Mouse (Mus musculus) kidney, embryonic 15.5 days (tissue): ENCODE results near the gene Gm6526. TPM values are rescaled to one million over a fixed set of nuclear protein-coding genes. Genes with fewer than 3 reads are reported as not detected.
"Not testable (repeated sequence)": the region's sequence is repeated elsewhere in the genome, so short reads cannot be mapped to it uniquely, and the experiment has no call there.

Experiments
- ATAC-seq: fragments of 200-750 bp; cut with Nextera tagmentation; replicated peaks from 2 replicates; pipeline ENCODE4 v1.8.0; 2017; ENCODE audit warnings: moderate TSS enrichment; ENCODE audit not compliant: low FRiP score
- H3K27ac ChIP-seq: fragments of 300-500 bp; sonication (generic); 2 replicates; pipeline ENCODE4 v1.5.1; 2015; ENCODE audit warnings: mild to moderate bottlenecking, inconsistent platforms
- H3K27me3 ChIP-seq: fragments of 300-500 bp; sonication (generic); 2 replicates; pipeline ENCODE4 v1.6.1; 2015; ENCODE audit warnings: inconsistent platforms
- H3K36me3 ChIP-seq: fragments of 300-500 bp; sonication (generic); 2 replicates; pipeline ENCODE4 v1.6.1; 2015; ENCODE audit warnings: inconsistent platforms
- H3K4me1 ChIP-seq: fragments of 300-500 bp; sonication (generic); 2 replicates; pipeline ENCODE4 v1.6.1; 2015; ENCODE audit warnings: inconsistent platforms
- H3K4me2 ChIP-seq: fragments of 300-500 bp; sonication (generic); 2 replicates; pipeline ENCODE4 v1.6.1; 2015; ENCODE audit warnings: moderate library complexity, mild to moderate bottlenecking, inconsistent platforms
- H3K4me3 ChIP-seq: fragments of 300-500 bp; sonication (generic); replicated peaks from 2 replicates; pipeline ENCODE4 v1.5.1; 2015; ENCODE audit warnings: mild to moderate bottlenecking, inconsistent platforms
- H3K9ac ChIP-seq: fragments of 300-500 bp; sonication (generic); 2 replicates; pipeline ENCODE4 v1.6.1; 2015; ENCODE audit warnings: mild to moderate bottlenecking, inconsistent platforms
- H3K9me3 ChIP-seq: fragments of 300-500 bp; sonication (generic); replicated peaks from 2 replicates; pipeline ENCODE4 v1.6.1; 2016; ENCODE audit warnings: inconsistent platforms
- WGBS: fragments of 180-500 bp; shearing (Covaris S2); methylation state at CpG from one replicate; pipeline ENCODE4 v1.1.7; 2015; ENCODE audit warnings: mixed read lengths; 5-methylcytosine and 5-hydroxymethylcytosine counted together
- polyA plus RNA-seq: library from polyadenylated mRNA; unstranded; fragments of >200 nt; fragmentation: Nextera tagmentation; extraction: Ambion mirVana; gene quantifications from 2 replicates; pipeline ENCODE4 v1.2.1, GENCODE M21; 2015

Gene Gm6526
- not detected in 2 replicates for polyA plus RNA-seq

DNA sequence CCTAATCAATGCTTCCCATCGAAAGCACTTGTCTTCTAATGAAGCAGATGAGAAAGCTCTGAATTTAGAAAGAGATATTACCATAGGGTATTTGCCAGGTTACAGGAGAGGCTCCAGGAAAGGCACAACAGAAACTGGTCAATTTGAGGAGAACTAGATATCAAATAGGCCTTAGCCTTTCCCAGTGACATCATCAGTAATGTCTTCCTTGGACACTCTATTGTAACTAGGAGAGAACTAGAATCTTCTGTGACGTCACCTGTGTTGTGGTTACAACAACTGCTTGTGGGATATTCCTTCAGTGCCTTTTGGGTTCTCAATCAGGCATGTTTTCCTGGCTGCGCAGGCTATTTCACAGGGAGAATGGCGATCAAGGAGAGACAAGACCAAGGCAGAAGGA is at the start of gene Gm6526:
TSS of gene Gm6526 (plus strand) at position 301 of the 400 bp plus-strand sequence.
- not testable (repeated sequence) for H3K36me3 ChIP-seq, H3K27me3 ChIP-seq, H3K27ac ChIP-seq, H3K4me2 ChIP-seq, H3K4me1 ChIP-seq, H3K9me3 ChIP-seq, ATAC-seq, H3K4me3 ChIP-seq, H3K9ac ChIP-seq
- 85% methylated on average over 4 of the region's 4 CpGs for WGBS

DNA sequence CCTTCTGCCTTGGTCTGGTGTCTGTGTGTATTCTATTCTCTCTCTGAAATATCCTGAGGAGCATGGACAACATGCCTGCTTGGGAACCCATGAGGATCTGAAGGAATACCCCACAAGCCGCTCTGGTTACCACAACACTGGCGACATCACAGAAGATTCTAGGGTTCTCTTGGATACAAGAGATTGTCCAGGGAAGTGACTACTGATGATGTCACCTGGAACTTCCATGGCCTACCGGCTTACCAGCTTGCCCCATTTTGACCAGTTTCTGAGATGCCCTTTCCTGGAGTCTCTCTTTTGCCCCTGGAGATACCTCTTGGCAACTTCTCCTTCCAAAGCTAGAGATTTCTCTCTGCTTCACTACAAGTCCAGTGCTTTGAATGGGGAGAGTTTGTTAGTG is 20.3 kb upstream of the Gm6526 start, which contains the start of gene Gm16506:
TSS of gene Gm16506 (minus strand) at position 101 of the 400 bp plus-strand sequence.
- not testable (repeated sequence) for H3K9me3 ChIP-seq, H3K36me3 ChIP-seq, H3K4me3 ChIP-seq, H3K27me3 ChIP-seq, H3K27ac ChIP-seq, H3K9ac ChIP-seq, ATAC-seq, H3K4me1 ChIP-seq, H3K4me2 ChIP-seq
- 95% methylated on average over 1 of the region's 3 CpGs for WGBS

DNA sequence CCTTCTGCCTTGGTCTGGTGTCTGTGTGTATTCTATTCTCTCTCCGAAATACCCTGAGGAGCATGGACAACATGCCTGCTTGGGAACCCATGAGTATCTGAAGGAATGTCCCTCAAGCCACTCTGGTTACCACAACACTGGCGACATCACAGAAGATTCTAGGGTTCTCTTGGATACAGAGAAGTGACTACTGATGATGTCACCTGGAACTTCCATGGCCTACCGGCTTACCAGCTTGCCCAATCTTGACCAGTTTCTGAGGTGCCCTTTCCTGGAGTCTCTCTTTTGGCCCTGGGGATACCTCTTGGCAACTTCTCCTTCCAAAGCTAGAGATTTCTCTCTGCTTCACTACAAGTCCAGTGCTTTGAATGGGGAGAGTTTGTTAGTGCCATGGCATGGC is 37.0 kb downstream of the Gm6526 start, which contains the start of gene Gm8180:
TSS of gene Gm8180 (minus strand) at position 101 of the 400 bp plus-strand sequence.
- H3K9me3 ChIP-seq, ATAC-seq, H3K27ac ChIP-seq, H3K9ac ChIP-seq, H3K4me1 ChIP-seq, H3K4me3 ChIP-seq, H3K27me3 ChIP-seq, H3K36me3 ChIP-seq, H3K4me2 ChIP-seq: not testable (repeated sequence)
- WGBS, result 84% methylated on average over 3 of the region's 3 CpGs

DNA sequence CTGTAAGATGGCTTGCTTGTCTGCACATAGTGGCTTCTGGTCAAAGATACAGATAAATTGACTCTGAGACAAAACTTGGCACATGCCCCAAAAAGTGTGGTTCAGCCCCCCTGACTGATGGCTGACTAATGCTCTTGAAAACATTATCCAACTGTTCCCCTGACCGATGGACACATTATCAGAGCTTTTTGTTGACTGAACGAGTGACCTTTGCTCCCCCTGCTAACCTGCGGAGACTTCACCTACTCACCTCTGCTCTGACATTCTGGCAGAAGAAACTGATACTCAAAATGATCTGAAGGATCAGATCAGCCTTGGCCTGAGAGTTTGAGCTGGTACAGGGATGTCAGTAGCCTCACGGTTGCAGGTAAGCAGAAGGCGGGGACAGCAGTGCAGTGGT is 46.1 kb downstream of the Gm6526 start:
- not testable (repeated sequence) for H3K9ac ChIP-seq, H3K4me1 ChIP-seq, H3K4me3 ChIP-seq, H3K27ac ChIP-seq, H3K4me2 ChIP-seq, H3K27me3 ChIP-seq, ATAC-seq, H3K36me3 ChIP-seq, H3K9me3 ChIP-seq
- 49% methylated on average over 5 of the region's 5 CpGs for WGBS

DNA sequence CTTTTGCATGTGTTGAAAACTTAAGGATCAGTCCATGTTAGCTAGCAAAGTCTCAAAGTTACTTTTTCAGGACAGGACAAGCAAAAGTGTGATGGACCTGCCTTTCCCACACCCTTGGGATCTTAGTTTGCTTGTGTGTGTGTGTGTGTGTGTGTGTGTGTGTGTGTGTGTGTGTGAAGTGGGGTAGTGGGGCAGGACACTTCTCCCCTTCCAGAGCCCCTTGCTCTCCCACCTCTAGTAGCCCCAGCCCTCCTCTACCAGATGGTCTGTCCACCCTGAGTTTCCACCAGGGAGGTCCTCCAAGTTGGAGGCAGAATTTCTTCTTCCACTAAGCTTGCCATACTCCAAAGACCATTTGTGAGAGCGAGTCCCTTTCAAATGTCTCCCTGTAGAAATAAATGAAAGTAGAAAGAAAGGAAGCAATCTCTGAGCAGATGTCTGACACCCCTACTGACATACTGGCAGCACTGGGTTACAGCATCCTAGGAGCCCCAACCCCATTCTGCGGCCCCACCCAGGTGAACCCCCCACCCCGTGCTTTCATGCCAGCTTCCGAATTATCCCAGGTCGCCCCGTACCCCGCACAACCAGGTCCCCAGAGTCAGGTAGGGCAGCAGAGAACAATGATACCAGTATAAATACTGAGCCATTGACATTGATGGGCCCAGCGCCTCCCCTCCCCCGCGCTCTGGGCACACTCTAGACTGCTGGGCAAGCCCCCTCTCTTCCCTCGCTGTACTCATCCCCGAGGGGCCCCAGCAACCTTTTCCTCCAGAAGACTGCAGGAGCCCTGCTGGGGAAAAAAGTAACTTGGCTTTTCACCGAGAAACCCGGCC is 48.6 kb downstream of the Gm6526 start:
- peak overlapping the region; percentile 53 for H3K4me2 ChIP-seq
- no peak overlapping the region for H3K27ac ChIP-seq
- H3K36me3 ChIP-seq, result no peaks in the 10 kb centered on the region
- no peak overlapping the region for H3K9ac ChIP-seq
- no peaks in the 10 kb centered on the region for H3K27me3 ChIP-seq
- WGBS, result 11% methylated on average over 14 of the region's 14 CpGs
- peak; percentile 92 for ATAC-seq
- H3K4me1 ChIP-seq, result 0 out of 2 replicates have a peak, but pooled peaks cover 4% of the 10 kb centered on the region
- H3K9me3 ChIP-seq, result no peaks in the 10 kb centered on the region
- peak overlapping the region; percentile 27 for H3K4me3 ChIP-seq

DNA sequence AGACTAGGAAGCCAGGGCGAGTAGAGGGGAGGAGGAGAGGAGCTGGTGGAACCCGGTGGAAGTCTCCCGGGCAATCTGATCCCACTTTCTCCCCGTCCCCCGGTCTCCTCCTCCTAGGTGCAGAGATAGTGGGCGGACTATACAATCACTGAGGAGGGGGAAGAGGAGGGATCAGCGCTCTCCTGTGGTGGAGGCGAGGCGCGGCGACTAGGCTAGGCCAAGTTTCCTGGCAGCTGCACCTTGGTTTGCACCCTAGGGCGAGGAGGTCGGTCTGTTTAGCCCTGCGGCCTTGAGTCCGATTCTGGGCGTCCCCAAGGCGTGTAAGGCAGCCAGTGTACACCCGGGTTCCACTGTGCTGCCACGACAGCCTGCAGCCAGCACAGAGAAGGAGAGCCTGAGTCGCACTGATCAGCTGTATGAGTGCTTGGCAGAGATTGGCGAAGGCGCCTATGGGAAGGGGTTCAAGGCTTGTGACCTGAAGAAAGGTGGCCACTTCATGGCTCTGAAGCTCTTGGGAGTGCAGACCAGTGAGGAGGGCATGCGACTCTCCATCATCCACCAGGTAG is 49.3 kb downstream of the Gm6526 start:
- not testable (repeated sequence) for H3K27me3 ChIP-seq, H3K9ac ChIP-seq, H3K36me3 ChIP-seq, H3K27ac ChIP-seq, H3K9me3 ChIP-seq, H3K4me1 ChIP-seq
- peak; percentile 96 for ATAC-seq
- peak overlapping the region; percentile 27 for H3K4me3 ChIP-seq
- H3K4me2 ChIP-seq, result peak overlapping the region; percentile 53
- WGBS, result 13% methylated on average over 22 of the region's 23 CpGs

DNA sequence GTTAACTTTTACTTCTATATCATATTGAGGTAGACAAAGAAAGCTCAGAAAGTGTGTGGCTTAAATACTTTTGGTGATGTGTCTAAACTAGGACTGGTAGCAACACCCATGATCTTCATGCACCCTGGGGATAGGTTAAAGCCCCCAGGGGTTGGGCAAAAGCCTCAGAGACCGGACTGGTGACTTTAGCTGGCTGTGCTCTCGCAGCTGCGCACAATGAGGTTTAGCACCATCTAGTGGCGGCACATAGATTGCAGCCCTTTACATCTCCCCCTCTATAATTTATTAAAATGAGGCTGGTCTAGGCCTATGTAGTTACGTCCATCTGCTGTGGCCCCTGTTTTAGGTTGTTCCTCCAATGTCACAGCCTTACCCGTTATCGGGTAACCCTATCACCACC is 56.8 kb downstream of the Gm6526 start:
- H3K4me3 ChIP-seq, H3K9me3 ChIP-seq, H3K27ac ChIP-seq, H3K27me3 ChIP-seq, H3K4me2 ChIP-seq, H3K36me3 ChIP-seq, H3K4me1 ChIP-seq, ATAC-seq, H3K9ac ChIP-seq: not testable (repeated sequence)
- 13% methylated on average over 7 of the region's 7 CpGs for WGBS

Other genes with a start within 250 kb of the Gm6526 start
- gene Gm5799, start 204.3 kb upstream of the Gm6526 start, polyA plus RNA-seq, result not detected in 2 replicates
- not detected in 2 replicates for gene Gm17654, start 168.7 kb upstream of the Gm6526 start, polyA plus RNA-seq
- gene Gm10375, start 139.9 kb upstream of the Gm6526 start, polyA plus RNA-seq, result not detected in 2 replicates
- gene Gm8165, start 70.7 kb upstream of the Gm6526 start, polyA plus RNA-seq, result not detected in 2 replicates
- 1.00 and 1.3 TPM in 2 replicates for gene Gm7324, start 50.0 kb upstream of the Gm6526 start, polyA plus RNA-seq
- gene Gm16506, start 20.4 kb upstream of the Gm6526 start, polyA plus RNA-seq, result not detected in 2 replicates
- not detected in 2 replicates for gene Gm8180, start 36.9 kb downstream of the Gm6526 start, polyA plus RNA-seq
- gene Ear1, start 127.7 kb downstream of the Gm6526 start, polyA plus RNA-seq, result 0.55 TPM in 1 of 2 replicates, not detected in the other
- gene Ear10, start 175.7 kb downstream of the Gm6526 start, polyA plus RNA-seq, result not detected in 2 replicates
- 18.1 and 19.1 TPM in 2 replicates for gene Gm8113, start 177.5 kb downstream of the Gm6526 start, polyA plus RNA-seq
- gene Ang5, start 209.2 kb downstream of the Gm6526 start, polyA plus RNA-seq, result not detected in 2 replicates